Mouse (Mus musculus) mesoderm, embryonic 11.5 days (tissue): Measurements from ENCODE around the gene Olfr481.

Source experiments
- DNase-seq: peaks from one replicate; pipeline ENCODE4 v3.0.0-alpha.2; 2012; ENCODE audit warnings: low read depth, low spot score

The Olfr481 gene

DNA sequence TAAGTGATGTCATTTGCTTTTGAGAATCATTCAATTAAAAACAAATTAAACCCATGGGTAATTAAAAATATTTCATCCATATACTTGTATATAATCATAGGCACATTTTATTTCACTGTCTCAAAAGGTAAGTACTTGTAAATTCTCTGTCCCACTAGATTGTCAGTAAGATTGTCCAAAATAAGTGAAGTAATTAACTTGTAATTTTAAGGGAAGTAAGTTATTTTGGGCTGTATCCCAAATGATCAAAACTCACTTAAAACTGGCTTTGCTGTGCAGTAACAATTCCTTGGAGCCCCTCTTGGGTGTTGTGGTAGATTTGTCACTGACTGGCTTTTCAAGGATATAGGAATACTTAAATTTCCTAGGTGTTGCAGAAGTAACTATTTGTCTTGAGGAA lies at the start of gene Olfr481:
TSS of gene Olfr481 (plus strand) at position 301 of the 400 bp plus-strand sequence.
- no peak for DNase-seq

DNA sequence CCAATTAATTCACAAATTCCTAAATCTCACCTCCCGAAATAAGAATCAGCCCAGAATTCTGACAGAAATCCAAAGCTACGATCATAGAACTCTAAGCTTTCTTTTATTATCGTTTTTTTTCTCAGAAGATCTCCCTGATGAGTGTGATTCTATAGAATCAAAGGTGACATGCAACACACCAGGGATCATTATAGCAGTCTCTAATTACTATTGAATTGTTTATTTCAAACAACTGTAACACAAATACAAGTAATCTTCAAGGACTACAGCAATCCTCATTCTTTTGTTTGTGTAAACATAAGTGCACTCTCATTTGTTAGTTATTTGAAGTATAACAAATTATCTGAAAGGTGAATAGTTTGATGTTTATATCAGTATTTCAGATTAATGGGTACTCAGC lies 45.8 kb upstream of the Olfr481 start, which contains the start of gene Olfr478:
TSS of gene Olfr478 (minus strand) at position 101 of the 400 bp plus-strand sequence.
- DNase-seq, result no peak

DNA sequence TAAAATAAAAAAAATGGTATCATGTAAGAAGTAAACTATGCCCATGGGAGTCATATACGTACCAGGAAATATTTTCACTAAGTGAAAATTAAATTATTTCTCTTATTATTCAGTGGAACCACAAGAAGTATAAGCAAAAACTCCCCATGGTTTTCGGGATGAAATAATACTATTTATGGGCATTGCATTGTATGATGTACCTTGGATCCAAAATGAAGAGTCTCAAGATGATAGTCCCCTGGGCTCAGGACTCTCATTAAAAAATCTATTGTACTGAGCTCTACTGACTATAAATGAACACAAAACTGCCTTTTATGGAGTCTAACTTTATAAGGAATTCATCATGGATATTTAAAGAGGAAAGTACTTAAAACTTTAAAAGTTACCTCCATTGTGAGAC lies 29.3 kb upstream of the Olfr481 start, which contains the start of gene Olfr479:
TSS of gene Olfr479 (plus strand) at position 301 of the 400 bp plus-strand sequence.
- no peak for DNase-seq

DNA sequence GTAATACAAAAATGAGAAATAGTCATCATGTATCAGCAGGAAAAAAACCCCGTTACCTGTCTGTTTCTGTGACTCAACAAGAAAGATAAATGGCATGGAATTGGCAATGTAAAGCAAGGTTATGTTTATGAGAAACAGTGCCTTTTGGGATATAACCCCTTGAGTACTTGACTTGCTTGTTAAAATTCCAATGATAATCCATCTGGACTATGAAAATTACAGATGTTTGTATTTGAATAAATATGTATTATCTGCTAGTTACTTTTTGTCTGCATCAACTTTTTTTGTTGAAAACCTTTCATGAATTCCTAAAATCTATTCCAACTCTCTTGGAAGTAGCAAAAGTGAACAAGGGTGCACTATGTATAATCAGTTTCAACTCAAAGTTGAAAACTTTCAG lies 12.4 kb upstream of the Olfr481 start, which contains the start of gene Olfr480:
TSS of gene Olfr480 (minus strand) at position 101 of the 400 bp plus-strand sequence.
- DNase-seq, result no peak

DNA sequence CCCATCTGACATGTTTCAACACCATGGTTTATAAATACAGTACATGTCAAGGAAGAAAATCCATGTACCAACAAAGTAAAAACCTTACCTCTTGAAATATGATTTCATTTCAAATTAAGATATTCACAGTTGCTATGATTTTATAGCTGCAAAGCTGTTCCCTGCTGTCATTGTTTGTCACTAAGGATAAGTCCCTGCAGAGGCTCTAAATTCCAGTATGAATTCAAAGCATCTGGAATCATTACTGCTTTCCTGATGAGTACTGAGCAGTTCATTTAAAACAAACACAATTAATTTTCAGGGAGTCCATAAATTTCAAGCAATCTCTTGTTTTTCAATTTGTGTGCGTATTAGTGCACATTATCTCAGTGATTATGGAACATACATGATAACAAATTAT lies 17.8 kb downstream of the Olfr481 start, which contains the start of gene Olfr482:
TSS of gene Olfr482 (minus strand) at position 101 of the 400 bp plus-strand sequence.
- DNase-seq, result no peak

DNA sequence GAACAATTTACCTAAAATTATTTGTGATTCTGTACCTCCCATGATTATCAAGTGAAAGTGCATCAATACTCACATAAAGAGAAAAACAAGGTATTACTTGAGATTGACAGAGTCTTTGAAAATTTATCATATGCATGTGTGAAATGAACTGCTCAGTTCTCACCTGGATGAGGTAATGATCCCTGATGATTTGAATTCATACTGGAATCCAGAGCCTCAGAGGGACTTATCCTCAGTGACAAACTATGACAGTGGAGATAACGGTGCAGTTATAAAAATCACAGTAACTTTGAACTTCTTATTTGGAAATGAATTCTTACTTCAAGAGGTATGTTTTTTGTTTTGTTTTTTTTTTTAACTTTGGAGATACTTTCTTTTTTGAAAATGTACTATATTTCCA lies 20.9 kb downstream of the Olfr481 start, which contains the start of gene Olfr483:
TSS of gene Olfr483 (plus strand) at position 301 of the 400 bp plus-strand sequence.
- no peak for DNase-seq

DNA sequence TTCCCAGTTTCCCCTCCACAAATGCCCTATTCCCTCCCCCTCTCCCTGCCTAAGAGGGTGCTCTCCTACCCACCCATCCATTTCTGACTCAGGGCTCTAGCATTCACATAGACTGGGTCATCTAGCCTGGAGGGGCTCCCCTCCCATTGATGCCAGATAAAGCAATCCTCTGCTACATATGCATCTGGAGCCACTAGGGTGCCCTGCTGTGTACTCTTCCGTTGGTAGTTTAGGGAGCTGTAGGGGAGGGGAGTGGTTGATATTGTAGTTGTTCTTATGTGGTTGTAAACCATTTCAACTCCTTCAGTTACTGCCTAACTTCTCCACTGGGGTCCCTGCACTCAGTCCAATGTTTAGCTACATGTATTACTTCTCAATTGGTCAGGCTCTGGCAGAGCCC lies 41.0 kb downstream of the Olfr481 start:
- DNase-seq, result no peak

DNA sequence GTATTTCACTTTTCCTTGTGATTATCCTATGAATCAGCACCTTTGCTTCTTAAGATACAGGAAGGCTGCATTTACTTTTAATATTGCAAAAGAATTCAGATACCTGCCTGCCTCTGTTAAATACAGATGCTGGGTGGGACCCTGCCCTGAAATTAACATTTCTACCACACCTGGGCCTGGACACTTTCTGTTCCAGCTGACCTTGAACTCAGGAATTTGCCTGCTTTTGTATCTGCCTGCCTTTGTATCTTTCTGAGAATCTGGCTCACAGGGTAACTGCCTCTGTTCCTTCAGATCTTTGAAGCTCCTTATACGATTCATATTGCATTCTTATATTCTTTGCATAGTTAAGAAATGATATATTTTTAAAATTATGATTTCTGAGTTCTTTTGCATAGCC lies 41.8 kb downstream of the Olfr481 start:
- no peak for DNase-seq

DNA sequence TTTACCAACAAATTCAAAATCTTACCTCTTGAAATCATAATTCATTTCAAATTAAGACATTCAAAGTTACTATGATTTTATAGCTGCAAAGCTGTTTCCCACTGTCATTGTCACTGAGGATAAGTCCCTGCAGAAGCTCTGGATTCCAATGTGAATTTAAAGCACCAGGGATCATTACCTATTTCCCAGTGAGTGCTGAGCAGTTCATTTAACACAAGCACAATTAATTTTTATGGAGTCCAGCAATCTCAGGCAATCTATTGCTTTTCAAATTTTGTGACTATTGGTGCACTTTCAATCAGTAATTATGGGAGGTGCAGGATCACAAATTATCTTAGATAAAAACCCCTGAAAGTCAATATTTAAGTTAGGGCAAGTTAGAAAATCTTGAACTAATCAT lies 47.7 kb downstream of the Olfr481 start, which contains the start of gene Olfr484:
TSS of gene Olfr484 (minus strand) at position 101 of the 400 bp plus-strand sequence.
- DNase-seq, result no peak
